Mouse (Mus musculus) midbrain, embryonic 13.5 days (tissue): ENCODE results near the gene Foxa1. TPM values are rescaled to one million over a fixed set of nuclear protein-coding genes. Genes with fewer than 3 reads are reported as not detected.

Source experiments
- ATAC-seq: fragments of 200-750 bp; cut with Nextera tagmentation; 2 replicates; pipeline ENCODE4 v1.8.0; 2017; ENCODE audit warnings: mild to moderate bottlenecking, moderate TSS enrichment, moderate library complexity
- H3K27ac ChIP-seq: fragments of 300-500 bp; sonication (generic); 2 replicates; pipeline ENCODE4 v1.5.1; 2015; ENCODE audit warnings: inconsistent platforms, mild to moderate bottlenecking, moderate library complexity
- H3K27me3 ChIP-seq: fragments of 300-500 bp; sonication (generic); 2 replicates; pipeline ENCODE4 v1.6.1; 2015; ENCODE audit warnings: mild to moderate bottlenecking, inconsistent platforms
- H3K36me3 ChIP-seq: fragments of 300-500 bp; sonication (generic); 2 replicates; pipeline ENCODE4 v1.6.1; 2015; ENCODE audit warnings: mild to moderate bottlenecking, inconsistent platforms
- H3K4me1 ChIP-seq: fragments of 300-500 bp; sonication (generic); replicated peaks from 2 replicates; pipeline ENCODE4 v1.6.1; 2015; ENCODE audit warnings: inconsistent platforms
- H3K4me2 ChIP-seq: fragments of 300-500 bp; sonication (generic); replicated peaks from 2 replicates; pipeline ENCODE4 v1.6.1; 2015; ENCODE audit warnings: moderate library complexity, mild to moderate bottlenecking, inconsistent platforms
- H3K4me3 ChIP-seq: fragments of 300-500 bp; sonication (generic); replicated peaks from 2 replicates; pipeline ENCODE4 v1.5.1; 2015; ENCODE audit warnings: mild to moderate bottlenecking, inconsistent platforms
- H3K9ac ChIP-seq: fragments of 300-500 bp; sonication (generic); replicated peaks from 2 replicates; pipeline ENCODE4 v1.6.1; 2015; ENCODE audit warnings: mild to moderate bottlenecking, inconsistent platforms
- H3K9me3 ChIP-seq: fragments of 300-500 bp; sonication (generic); 2 replicates; pipeline ENCODE4 v1.6.1; 2016; ENCODE audit warnings: mild to moderate bottlenecking, inconsistent platforms
- WGBS: fragments of 180-500 bp; shearing (Covaris S2); methylation state at CpG from one replicate; pipeline ENCODE4 v1.1.7; 2015; 5-methylcytosine and 5-hydroxymethylcytosine counted together
- polyA plus RNA-seq: library from polyadenylated mRNA; unstranded; fragments of >200 nt; fragmentation: Nextera tagmentation; extraction: Ambion mirVana; gene quantifications from 2 replicates; pipeline ENCODE4 v1.2.1, GENCODE M21; 2015

Foxa1 gene
- polyA plus RNA-seq: 3.0 and 3.8 TPM in 2 replicates

DNA sequence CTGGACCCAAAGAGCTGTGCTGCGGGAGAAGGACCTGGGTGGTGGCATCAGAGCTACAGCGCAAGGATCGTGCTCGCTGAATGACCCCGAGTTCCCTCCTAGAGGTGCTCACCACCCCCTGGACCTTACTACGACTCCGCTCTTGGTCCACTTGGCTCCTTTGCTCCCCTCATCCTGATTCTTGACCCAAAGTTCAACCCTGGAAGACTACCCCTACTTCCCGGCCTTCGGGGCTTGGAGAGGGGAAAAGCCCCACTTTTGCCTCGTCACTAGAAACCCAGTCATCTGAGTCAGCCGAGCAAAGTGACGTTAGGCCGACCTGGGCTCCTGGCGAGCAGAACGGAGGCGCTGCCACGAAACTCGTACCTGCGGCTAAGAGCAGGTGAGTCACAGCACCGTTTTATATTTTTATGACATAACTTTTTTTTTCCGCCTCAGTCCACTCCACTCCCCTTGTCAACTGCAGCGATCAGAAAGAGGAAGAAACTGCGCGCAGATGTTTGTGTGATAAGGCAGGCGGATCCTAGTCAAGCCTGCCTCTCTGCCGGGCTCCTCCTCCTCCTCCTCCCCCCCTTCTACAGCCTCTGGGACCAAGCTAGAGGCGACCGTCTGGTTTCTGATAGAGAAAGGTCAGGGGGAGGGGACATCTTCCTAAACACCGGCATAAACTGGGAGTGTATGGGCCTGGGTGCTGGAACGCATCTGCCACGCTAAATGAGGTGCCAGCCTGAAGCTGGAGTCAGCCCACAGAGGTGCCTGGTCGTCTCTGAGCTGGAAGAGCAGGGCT, at the start of gene Foxa1:
Gene Foxa1 (minus strand): TSS at position 502 of the 787 bp plus-strand sequence.
- H3K4me1 ChIP-seq: peaks cover 33% of the 10 kb centered on the region

DNA sequence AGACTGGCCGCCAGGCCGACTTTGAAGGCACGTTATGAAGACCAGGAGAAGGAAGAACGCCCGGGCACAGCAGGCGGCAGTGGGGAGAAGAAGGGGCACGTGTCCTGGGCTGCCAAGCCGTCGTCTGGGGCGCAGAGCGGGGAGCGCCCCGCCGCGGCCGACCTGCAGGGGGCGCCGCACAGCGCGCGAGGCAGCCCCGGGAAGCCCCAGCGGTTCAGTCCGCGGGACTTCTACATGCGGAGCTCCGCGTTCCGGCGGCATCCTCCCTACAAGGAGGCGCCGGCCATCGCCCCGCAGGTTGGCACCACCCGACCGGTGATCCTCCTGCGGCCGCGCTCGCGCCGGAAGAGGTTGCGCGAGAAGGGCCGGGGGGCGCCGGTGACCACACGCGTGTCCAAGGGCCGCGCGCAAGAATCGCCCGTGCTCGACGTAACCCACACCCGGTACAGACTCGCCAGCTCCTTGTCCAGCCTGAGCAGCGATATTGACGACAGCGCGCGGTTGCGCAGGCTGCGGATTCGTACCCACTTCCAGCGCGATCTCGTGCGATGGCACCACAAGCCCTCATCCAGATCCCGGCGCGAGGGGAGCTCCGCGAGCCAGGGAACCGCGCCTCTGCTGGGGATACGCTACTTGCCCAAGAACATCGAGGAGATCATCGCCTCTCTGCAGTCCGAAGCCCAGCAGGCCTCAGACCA, 29.4 kb upstream of the Foxa1 start:
- peak overlapping the region; percentile 50 for H3K4me3 ChIP-seq
- WGBS: 1% methylated on average over 79 of the region's 81 CpGs
- no peaks in the 10 kb centered on the region for H3K36me3 ChIP-seq
- H3K27me3 ChIP-seq: peaks cover 34% of the 10 kb centered on the region
- peak; percentile 96 for ATAC-seq
- peaks cover 8% of the 10 kb centered on the region for H3K4me1 ChIP-seq
- H3K27ac ChIP-seq: no peak overlapping the region
- H3K9me3 ChIP-seq: no peaks in the 10 kb centered on the region
- peak overlapping the region; percentile 76 for H3K4me2 ChIP-seq
- H3K9ac ChIP-seq: peak overlapping the region; percentile 62

More for the DNA sequence above, at the start of gene Foxa1:
- Histone ChIP-seq H3K4me3 (peak within 1 kb of the TSS; percentile 44), H3K9me3 (no peaks in the 10 kb centered on the region), H3K27me3 (peaks cover 100% of the 10 kb centered on the region), H3K4me2 (peak within 1 kb of the TSS; percentile 68), H3K36me3 (no peaks in the 10 kb centered on the region), H3K27ac (peak within 1 kb of the TSS; percentile 74), H3K9ac (peak within 1 kb of the TSS; percentile 63)
- WGBS: under 1% methylated on average over 32 of the region's 32 CpGs
- no peak for ATAC-seq

DNA sequence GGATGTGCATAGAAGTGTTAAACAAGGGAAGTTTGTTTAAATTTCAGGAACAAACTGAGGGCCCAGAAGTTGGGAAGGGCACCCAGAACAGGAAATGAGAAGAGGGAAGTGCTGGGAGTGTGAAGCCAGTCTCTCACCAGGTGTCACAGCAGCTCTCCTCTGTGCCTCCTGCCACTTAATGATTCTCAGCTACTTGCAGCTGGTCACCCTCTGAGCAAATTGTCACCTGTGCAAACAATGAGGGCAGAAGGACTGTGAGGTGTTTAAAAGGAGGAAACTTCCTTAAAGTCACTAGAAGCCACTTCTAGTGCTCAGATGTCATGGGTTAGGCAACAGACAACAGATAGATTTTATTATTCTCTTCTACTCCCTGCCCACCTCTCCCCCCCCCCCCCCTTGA, 25.7 kb upstream of the Foxa1 start:
- Histone ChIP-seq H3K27me3 (peaks cover 34% of the 10 kb centered on the region), H3K9me3 (no peaks in the 10 kb centered on the region), H3K9ac (no peak overlapping the region), H3K4me2 (no peak overlapping the region), H3K4me1 (peaks cover 8% of the 10 kb centered on the region), H3K36me3 (no peaks in the 10 kb centered on the region), H3K4me3 (no peak overlapping the region), H3K27ac (no peak overlapping the region)
- no peak for ATAC-seq

DNA sequence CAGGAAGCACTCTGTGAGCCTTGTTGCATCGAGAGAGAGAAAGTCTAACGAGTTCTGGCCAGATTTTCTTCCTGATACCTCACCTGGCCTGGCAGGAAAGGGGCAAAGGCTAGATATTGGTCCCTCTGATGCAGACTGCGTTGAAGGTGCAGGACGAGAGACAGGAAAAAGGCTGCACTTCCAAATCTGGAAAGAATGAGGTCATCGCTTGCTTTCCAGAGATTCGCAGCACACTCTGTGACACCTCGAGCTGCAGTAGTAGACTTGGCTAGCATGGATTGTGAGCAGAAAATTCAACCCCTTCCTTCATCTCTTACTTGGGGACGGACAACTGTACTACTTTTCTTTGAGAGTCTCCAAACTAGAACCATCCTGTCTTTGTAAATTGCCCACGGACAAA, 25.1 kb upstream of the Foxa1 start:
- no peak overlapping the region for H3K4me2 ChIP-seq
- 41% methylated on average over 9 of the region's 9 CpGs for WGBS
- H3K4me3 ChIP-seq: no peak overlapping the region
- H3K27me3 ChIP-seq: peaks cover 34% of the 10 kb centered on the region
- H3K9ac ChIP-seq: no peak overlapping the region
- H3K27ac ChIP-seq: no peak overlapping the region
- no peak for ATAC-seq
- no peaks in the 10 kb centered on the region for H3K9me3 ChIP-seq
- H3K4me1 ChIP-seq: peaks cover 8% of the 10 kb centered on the region
- no peaks in the 10 kb centered on the region for H3K36me3 ChIP-seq

DNA sequence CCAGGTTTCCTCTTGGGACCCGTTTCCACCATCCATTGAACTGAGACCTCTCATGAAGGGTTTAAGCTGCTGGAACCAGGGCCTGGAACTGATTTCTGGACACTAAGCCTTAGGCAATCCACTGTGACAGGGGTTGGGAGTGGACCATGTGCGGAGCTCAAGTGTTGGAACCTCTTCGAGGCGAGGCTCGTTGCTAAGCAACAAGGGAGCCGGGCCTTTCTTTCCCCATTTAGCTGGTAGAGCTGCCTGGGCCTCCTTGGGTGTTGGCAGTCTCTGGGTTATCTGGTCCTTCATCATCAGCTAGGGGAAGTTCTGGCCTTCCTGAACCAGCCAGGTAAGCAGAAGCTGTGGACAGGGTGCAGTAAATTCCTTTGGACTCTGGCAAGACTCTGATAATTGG, 17.2 kb upstream of the Foxa1 start, which contains the start of gene Ttc6:
Gene Ttc6 (plus strand): TSS at position 205 of the 400 bp plus-strand sequence.
- WGBS: 80% methylated on average over 6 of the region's 6 CpGs

GRCm38 (mm10) chr12:57554091-57554490, 7.4 kb upstream of the Foxa1 start:
- no peak overlapping the region for H3K27ac ChIP-seq
- peaks cover 74% of the 10 kb centered on the region for H3K27me3 ChIP-seq
- no peak overlapping the region for H3K4me3 ChIP-seq
- no peak for ATAC-seq
- H3K9ac ChIP-seq: no peak overlapping the region
- H3K4me2 ChIP-seq: no peak overlapping the region
- no peaks in the 10 kb centered on the region for H3K36me3 ChIP-seq
- H3K9me3 ChIP-seq: no peaks in the 10 kb centered on the region
- 28% methylated on average over 3 of the region's 3 CpGs for WGBS
- peaks cover 6% of the 10 kb centered on the region for H3K4me1 ChIP-seq

More for the DNA sequence above, 17.2 kb upstream of the Foxa1 start, which contains the start of gene Ttc6:
- no peak for ATAC-seq
- Histone ChIP-seq H3K27ac (no peak within 1 kb of the TSS), H3K27me3 (no peaks in the 10 kb centered on the region), H3K9me3 (no peaks in the 10 kb centered on the region), H3K36me3 (no peaks in the 10 kb centered on the region), H3K4me1 (no peaks in the 10 kb centered on the region), H3K4me3 (no peak within 1 kb of the TSS), H3K4me2 (no peak within 1 kb of the TSS), H3K9ac (no peak within 1 kb of the TSS)

DNA sequence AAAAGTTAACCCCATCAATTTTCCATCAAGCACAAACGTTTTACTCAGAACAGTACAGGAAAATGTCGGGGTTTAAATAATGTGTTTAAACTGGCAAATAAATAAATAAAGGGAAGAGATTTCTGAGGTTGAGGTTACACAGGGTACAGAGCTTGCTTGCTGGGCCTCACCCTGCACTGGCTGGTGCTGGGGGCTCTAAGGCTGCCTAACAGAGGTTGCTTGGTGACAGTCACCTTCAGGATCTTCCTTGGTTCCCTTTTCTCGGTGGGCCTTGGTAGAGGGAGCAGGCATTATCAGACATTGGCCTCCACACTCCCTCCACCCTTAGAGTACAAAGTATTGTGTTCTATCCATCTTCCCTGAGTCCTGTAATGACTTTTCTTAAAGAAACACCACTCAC, 5.6 kb upstream of the Foxa1 start:
- Histone ChIP-seq H3K27me3 (peaks cover 92% of the 10 kb centered on the region), H3K4me2 (no peak overlapping the region), H3K9ac (no peak overlapping the region), H3K9me3 (no peaks in the 10 kb centered on the region), H3K27ac (no peak overlapping the region), H3K36me3 (no peaks in the 10 kb centered on the region), H3K4me3 (no peak overlapping the region), H3K4me1 (peaks cover 6% of the 10 kb centered on the region)
- ATAC-seq: no peak
- 11% methylated on average over 3 of the region's 3 CpGs for WGBS

DNA sequence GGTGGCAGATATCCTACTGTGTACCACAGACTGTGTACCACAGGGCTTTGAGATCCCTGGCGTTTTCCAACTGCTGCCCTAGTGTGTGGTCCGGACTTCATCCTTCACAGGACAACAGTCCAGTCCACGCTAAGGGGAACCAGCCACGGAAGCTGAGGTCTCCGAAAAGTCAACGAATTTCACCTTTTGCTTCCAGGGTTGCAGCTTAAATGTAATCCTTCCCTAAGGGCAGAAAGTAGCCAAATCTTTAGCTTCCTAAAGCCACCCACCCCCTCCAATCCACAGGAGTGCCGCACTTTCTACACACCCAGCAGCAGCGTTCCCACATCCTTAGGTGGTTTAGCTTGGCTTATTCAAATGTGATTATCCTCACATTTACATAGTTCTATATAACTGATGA, 4.2 kb upstream of the Foxa1 start:
- no peak overlapping the region for H3K4me3 ChIP-seq
- no peak overlapping the region for H3K27ac ChIP-seq
- no peaks in the 10 kb centered on the region for H3K9me3 ChIP-seq
- no peak overlapping the region for H3K9ac ChIP-seq
- peaks cover 15% of the 10 kb centered on the region for H3K4me1 ChIP-seq
- no peak for ATAC-seq
- H3K27me3 ChIP-seq: peaks cover 100% of the 10 kb centered on the region
- 4% methylated on average over 8 of the region's 8 CpGs for WGBS
- H3K4me2 ChIP-seq: 0 out of 2 replicates have a peak overlapping the region, but pooled peaks have one; percentile 26
- H3K36me3 ChIP-seq: no peaks in the 10 kb centered on the region

GRCm38 (mm10) chr12:57550181-57550808, 3.6 kb upstream of the Foxa1 start:
- H3K4me2 ChIP-seq: peak overlapping the region; percentile 26
- H3K4me1 ChIP-seq: peaks cover 19% of the 10 kb centered on the region
- no peak overlapping the region for H3K4me3 ChIP-seq
- H3K9me3 ChIP-seq: no peaks in the 10 kb centered on the region
- no peak overlapping the region for H3K27ac ChIP-seq
- WGBS: 1% methylated on average over 31 of the region's 31 CpGs
- peaks cover 100% of the 10 kb centered on the region for H3K27me3 ChIP-seq
- no peak overlapping the region for H3K9ac ChIP-seq
- H3K36me3 ChIP-seq: no peaks in the 10 kb centered on the region
- no peak for ATAC-seq

- under 1% methylated on average over 15 of the region's 15 CpGs for WGBS
- peaks cover 100% of the 10 kb centered on the region for H3K27me3 ChIP-seq
- H3K4me1 ChIP-seq: peaks cover 21% of the 10 kb centered on the region
- H3K4me2 ChIP-seq: peak overlapping the region; percentile 26
- H3K4me3 ChIP-seq: 0 out of 2 replicates have a peak overlapping the region, but pooled peaks have one; percentile 2
- H3K36me3 ChIP-seq: no peaks in the 10 kb centered on the region
- no peak overlapping the region for H3K9ac ChIP-seq
- H3K9me3 ChIP-seq: no peaks in the 10 kb centered on the region
- ATAC-seq: no peak
- H3K27ac ChIP-seq: no peak overlapping the region
Measured at GRCm38 (mm10) chr12:57549667-57550160, 3.0 kb upstream of the Foxa1 start.

DNA sequence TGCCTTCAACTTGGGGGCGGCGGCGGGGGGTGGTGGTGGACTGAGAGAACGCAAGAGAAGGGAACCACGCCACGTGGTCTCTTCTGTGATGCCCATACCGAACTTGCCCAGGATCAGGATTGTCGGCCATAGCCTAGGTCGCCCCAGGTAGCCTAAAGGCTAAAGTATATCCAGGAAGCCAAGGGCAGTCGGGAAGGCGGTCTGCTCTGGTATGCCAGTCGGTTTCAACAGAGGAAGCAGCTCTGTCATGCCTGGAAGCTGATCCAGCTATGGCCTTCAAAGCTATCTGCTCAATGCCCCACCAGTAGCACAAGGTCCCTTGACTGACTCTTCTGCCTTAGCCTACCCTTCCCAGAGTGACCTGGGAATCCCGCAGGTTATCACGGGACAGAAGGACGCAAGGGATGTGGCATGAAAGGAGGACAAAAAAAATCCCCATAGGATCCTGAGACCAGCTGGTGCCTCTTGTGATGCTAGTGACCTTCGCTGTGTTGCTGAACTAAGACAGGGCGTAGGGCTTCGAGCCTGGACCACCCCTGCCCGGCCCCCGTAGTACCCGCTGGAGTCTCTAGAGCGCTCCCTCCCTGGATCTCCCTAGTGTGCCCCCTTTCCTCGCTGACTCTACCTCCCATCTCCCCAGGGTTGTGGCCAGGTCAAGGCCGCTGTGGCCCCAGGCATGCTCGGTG, 2.4 kb upstream of the Foxa1 start:
- Histone ChIP-seq H3K9me3 (no peaks in the 10 kb centered on the region), H3K4me2 (peak overlapping the region; percentile 26; the same call in 1 of the 2 replicates), H3K4me3 (0 out of 2 replicates have a peak overlapping the region, but pooled peaks have one; percentile 2), H3K27me3 (peaks cover 100% of the 10 kb centered on the region), H3K9ac (no peak overlapping the region), H3K36me3 (no peaks in the 10 kb centered on the region), H3K27ac (no peak overlapping the region), H3K4me1 (peaks cover 21% of the 10 kb centered on the region)
- peak; percentile 7; the same call in 1 of the 2 replicates for ATAC-seq
- 2% methylated on average over 25 of the region's 25 CpGs for WGBS
